Mouse (Mus musculus) heart, embryonic 11.5 days (tissue): ENCODE measurements around the gene Cln3. TPM values are rescaled to one million over a fixed set of nuclear protein-coding genes. Genes with fewer than 3 reads are reported as not detected.

ENCODE experiments used
- ATAC-seq: fragments of 200-750 bp; cut with Nextera tagmentation; replicated peaks from 2 replicates; pipeline ENCODE4 v1.8.0; 2017; ENCODE audit warnings: moderate library complexity; ENCODE audit not compliant: insufficient number of reproducible peaks, low FRiP score, low TSS enrichment
- H3K27ac ChIP-seq: fragments of 300-500 bp; sonication (generic); 2 replicates; pipeline ENCODE4 v1.5.1; 2014; ENCODE audit warnings: mild to moderate bottlenecking, low read depth, low read length
- H3K27me3 ChIP-seq: fragments of 300-500 bp; sonication (generic); 2 replicates; pipeline ENCODE4 v1.6.1; 2014; ENCODE audit warnings: mild to moderate bottlenecking, low read length, mixed read lengths; ENCODE audit not compliant: control insufficient read depth, insufficient read depth
- H3K36me3 ChIP-seq: fragments of 300-500 bp; sonication (generic); 2 replicates; pipeline ENCODE4 v1.6.1; 2014; ENCODE audit warnings: mild to moderate bottlenecking, low read length, moderate library complexity, mixed read lengths; ENCODE audit not compliant: control insufficient read depth, insufficient read depth
- H3K4me1 ChIP-seq: fragments of 300-500 bp; sonication (generic); 2 replicates; pipeline ENCODE4 v1.6.1; 2014; ENCODE audit warnings: low read length; ENCODE audit not compliant: control insufficient read depth, insufficient read depth
- H3K4me2 ChIP-seq: fragments of 300-500 bp; sonication (generic); 2 replicates; pipeline ENCODE4 v1.6.1; 2014; ENCODE audit warnings: mild to moderate bottlenecking, moderate library complexity
- H3K4me3 ChIP-seq: fragments of 300-500 bp; sonication (generic); 2 replicates; pipeline ENCODE4 v1.5.1; 2014; ENCODE audit warnings: low read depth, low read length
- H3K9ac ChIP-seq: fragments of 300-500 bp; sonication (generic); 2 replicates; pipeline ENCODE4 v1.6.1; 2014; ENCODE audit warnings: mild to moderate bottlenecking, low read depth, low read length, moderate library complexity
- H3K9me3 ChIP-seq: fragments of 300-500 bp; sonication (generic); replicated peaks from 2 replicates; pipeline ENCODE4 v1.6.1; 2016; ENCODE audit warnings: low read length; ENCODE audit not compliant: control insufficient read depth
- WGBS: fragments of 180-500 bp; shearing (Covaris S2); extraction: QIAGEN DNeasy Blood & Tissue Kit; methylation state at CpG from one replicate; pipeline ENCODE4 v1.1.7; 2014; ENCODE audit not compliant: insufficient replicate concordance; 5-methylcytosine and 5-hydroxymethylcytosine counted together
- microRNA-seq: library from miRNA; unstranded; fragments of <30 nt; microRNA quantifications from one replicate; pipeline ENCODE4, GENCODE M21; 2016; ENCODE audit warnings: borderline number of aligned reads
- polyA plus RNA-seq: library from polyadenylated mRNA; unstranded; fragments of >200 nt; fragmentation: Nextera tagmentation; extraction: Ambion mirVana; gene quantifications from 2 replicates; pipeline ENCODE4 v1.2.1, GENCODE M21; 2014

Gene Cln3
- polyA plus RNA-seq, 1 experiment from 2014 or later, result 19.7 TPM

DNA sequence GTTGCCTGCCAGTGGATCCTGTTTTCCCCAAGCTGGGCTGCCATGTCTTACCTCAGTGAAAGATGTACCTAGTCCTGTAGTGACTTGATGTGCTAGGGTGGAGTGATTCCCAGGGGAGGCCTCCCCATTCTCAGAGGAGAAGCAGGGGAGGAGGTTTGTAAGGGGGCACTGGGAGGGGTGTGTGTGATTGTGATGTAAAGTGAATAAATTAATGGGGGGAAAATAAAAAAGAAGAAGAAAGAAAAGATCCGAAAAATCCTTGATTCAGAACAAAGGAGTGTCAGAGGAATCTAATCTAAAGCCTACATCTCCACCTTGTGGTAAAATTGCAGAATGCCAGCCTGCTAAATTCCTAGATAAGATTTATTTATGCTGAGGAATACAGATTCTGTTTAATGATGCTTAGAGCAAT is 57.4 kb downstream of the Cln3 start:
- no peaks in the 10 kb centered on the region for H3K27me3 ChIP-seq
- no peak overlapping the region for H3K4me2 ChIP-seq
- no peaks in the 10 kb centered on the region for H3K36me3 ChIP-seq
- H3K4me3 ChIP-seq, result no peak overlapping the region
- 14% methylated on average over 1 of the region's 1 CpGs for WGBS
- H3K27ac ChIP-seq, result no peak overlapping the region
- 0 out of 2 replicates have a peak overlapping the region, but pooled peaks have one; percentile 2 for H3K9ac ChIP-seq
- no peaks in the 10 kb centered on the region for H3K9me3 ChIP-seq
- no peak for ATAC-seq
- no peaks in the 10 kb centered on the region for H3K4me1 ChIP-seq

DNA sequence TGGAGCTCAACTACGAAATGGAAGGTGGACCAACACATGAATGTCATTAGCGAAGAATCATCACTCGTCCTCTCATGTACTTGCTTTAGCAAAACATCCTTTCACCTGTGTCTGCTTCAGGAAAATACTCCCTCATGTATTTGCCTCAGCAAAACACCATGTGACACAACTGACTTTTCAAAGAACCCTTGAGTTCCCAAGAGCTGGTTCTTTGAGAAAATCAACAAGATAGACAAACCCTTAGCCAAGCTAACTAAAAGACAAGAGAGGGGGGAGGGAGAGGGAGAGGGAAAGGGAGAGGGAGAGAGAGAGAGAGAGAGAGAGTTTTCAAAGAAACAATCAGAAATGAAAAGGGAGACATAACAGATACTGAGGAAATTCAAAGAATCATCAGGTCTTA is 62.3 kb downstream of the Cln3 start:
- no peak overlapping the region for H3K27ac ChIP-seq
- H3K36me3 ChIP-seq, result no peaks in the 10 kb centered on the region
- no peak overlapping the region for H3K4me3 ChIP-seq
- no peak overlapping the region for H3K9ac ChIP-seq
- no peaks in the 10 kb centered on the region for H3K4me1 ChIP-seq
- no peak for ATAC-seq
- 75% methylated on average over 3 of the region's 3 CpGs for WGBS
- H3K9me3 ChIP-seq, result no peaks in the 10 kb centered on the region
- H3K4me2 ChIP-seq, result no peak overlapping the region
- H3K27me3 ChIP-seq, result no peaks in the 10 kb centered on the region

Small RNA genes lying within 50 kb of the gene (microRNA-seq; reads per million reads assigned to microRNA genes)
- gene Mir7059, result 2.2 reads per million, percentile 27 among the genes with 10 or more reads in this experiment

Other genes with a start within 250 kb of the Cln3 start
- gene Lat, start 216.2 kb downstream of the Cln3 start, polyA plus RNA-seq, result 5.1 and 6.1 TPM in 2 replicates
- 31.5 and 40.1 TPM in 2 replicates for gene Spns1, start 208.4 kb downstream of the Cln3 start, polyA plus RNA-seq
- gene Nfatc2ip, start 189.1 kb downstream of the Cln3 start, polyA plus RNA-seq, result 1.6 and 1.8 TPM in 2 replicates
- gene Cd19, start 170.9 kb downstream of the Cln3 start, polyA plus RNA-seq, result not detected in 2 replicates
- gene Rabep2, start 157.1 kb downstream of the Cln3 start, polyA plus RNA-seq, result 18.1 and 23.0 TPM in 2 replicates
- 5.0 and 7.5 TPM in 2 replicates for gene Atp2a1, start 122.7 kb downstream of the Cln3 start, polyA plus RNA-seq
- gene Sh2b1, start 110.4 kb downstream of the Cln3 start, polyA plus RNA-seq, result 33.7 and 36.0 TPM in 2 replicates
- gene Tufm, start 98.5 kb downstream of the Cln3 start, polyA plus RNA-seq, result 167 and 187 TPM in 2 replicates
- 38.2 and 39.9 TPM in 2 replicates for gene Atxn2l, start 82.4 kb downstream of the Cln3 start, polyA plus RNA-seq
- 129 and 133 TPM in 2 replicates for gene Eif3c, start 19.4 kb downstream of the Cln3 start, polyA plus RNA-seq
- gene Apobr, start 875 bp downstream of the Cln3 start, polyA plus RNA-seq, result 0.13 and 0.31 TPM in 2 replicates
- not detected in 2 replicates for gene Il27, start 9.1 kb upstream of the Cln3 start, polyA plus RNA-seq
- 1.2 and 2.8 TPM in 2 replicates for gene Nupr1, start 45.0 kb upstream of the Cln3 start, polyA plus RNA-seq
- gene Sgf29, start 63.5 kb upstream of the Cln3 start, polyA plus RNA-seq, result 24.7 and 28.9 TPM in 2 replicates
- 2.4 and 2.5 TPM in 2 replicates for gene Sult1a1, start 90.6 kb upstream of the Cln3 start, polyA plus RNA-seq
- 120 and 126 TPM in 2 replicates for gene Bola2, start 109.6 kb upstream of the Cln3 start, polyA plus RNA-seq
- 6.1 and 6.7 TPM in 2 replicates for gene Slx1b, start 110.0 kb upstream of the Cln3 start, polyA plus RNA-seq
- gene Coro1a, start 122.0 kb upstream of the Cln3 start, polyA plus RNA-seq, result 13.1 and 13.8 TPM in 2 replicates
- gene Mapk3, start 173.8 kb upstream of the Cln3 start, polyA plus RNA-seq, result 48.2 and 52.1 TPM in 2 replicates
- gene Gdpd3, start 180.5 kb upstream of the Cln3 start, polyA plus RNA-seq, result 0.92 and 1.4 TPM in 2 replicates
- gene Ypel3, start 191.1 kb upstream of the Cln3 start, polyA plus RNA-seq, result 79.6 and 84.9 TPM in 2 replicates
- 0.31 and 0.45 TPM in 2 replicates for gene Tbx6, start 195.7 kb upstream of the Cln3 start, polyA plus RNA-seq
- 204 and 213 TPM in 2 replicates for gene Ppp4c, start 206.7 kb upstream of the Cln3 start, polyA plus RNA-seq
- gene Fam57b, start 211.9 kb upstream of the Cln3 start, polyA plus RNA-seq, result 0.40 and 0.41 TPM in 2 replicates
- not detected in 2 replicates for gene 4930451I11Rik, start 245.8 kb upstream of the Cln3 start, polyA plus RNA-seq